ENCODE assay signal across 8 mouse cellular contexts in genomic region chr3:37419458-37419991, GRCm38 (mm10). TPM values are rescaled to one million over a fixed set of nuclear protein-coding genes. Genes with fewer than 3 reads are reported as not detected.
DNase-seq lines count a peak whose midpoint lies in the region; ATAC-seq lines count a peak whose summit lies in the region.

Gene Spata5 (plus strand): TSS chr3:37419896.

- peak within 1 kb of the TSS; percentile 90 for H3K4me3 ChIP-seq in lung, embryonic 16.5 days (ENCODE audit: low read length)

- H3K4me1 ChIP-seq in lung, embryonic 16.5 days (replicated peaks; ENCODE audit: control insufficient read depth, insufficient read depth, low read length): peaks cover 15% of the 10 kb centered on the region

- peak; percentile 78 to 84 for ATAC-seq in hematopoietic stem cell, adult 5-6 weeks (replicated peaks in 1 of 2; ENCODE audit: insufficient read depth in 1 of 2, low FRiP score in 2 of 2, low TSS enrichment in 1 of 2, low read depth in 1 of 2, poor library complexity in 2 of 2, severe bottlenecking in 2 of 2)
- peak; percentile 95 for ATAC-seq in lung, embryonic 16.5 days (ENCODE audit: low read depth)

- H3K27ac ChIP-seq in lung, embryonic 16.5 days (ENCODE audit: low read length): peak within 1 kb of the TSS; percentile 93

- peak within 1 kb of the TSS; percentile 88 for H3K9ac ChIP-seq in lung, embryonic 16.5 days (ENCODE audit: low read length)

- H3K4me2 ChIP-seq in lung, embryonic 16.5 days (ENCODE audit: low read depth, low read length): peak within 1 kb of the TSS; percentile 95

- no peaks in the 10 kb centered on the region for H3K9me3 ChIP-seq in lung, embryonic 16.5 days (ENCODE audit: control insufficient read depth, low read length)

- 1% methylated on average over 49 of the region's 50 CpGs for WGBS in lung, embryonic 16.5 days

- no peaks in the 10 kb centered on the region for H3K27me3 ChIP-seq in lung, embryonic 16.5 days (ENCODE audit: control insufficient read depth, insufficient read depth, low read depth, low read length)

- peak; percentile 92 for DNase-seq in MEL-GATA-1-ER (ENCODE audit: extremely low read depth, low read depth)
- peak; percentile 96 for DNase-seq in cerebellum, adult 8-10 months
- peak; percentile 100 for DNase-seq in forelimb bud, embryonic 11.5 days (ENCODE audit: low read depth, low spot score)
- peak; percentile 88 for DNase-seq in layer of hippocampus, adult 9-10 months (ENCODE audit: low spot score)
- DNase-seq in ovary, postnatal 10 days (ENCODE audit: low spot score): peak; percentile 70
- DNase-seq in thymus, postnatal 10 days (ENCODE audit: low spot score in 2 of 2): peak; percentile 98

- H3K36me3 ChIP-seq in lung, embryonic 16.5 days (ENCODE audit: control insufficient read depth, insufficient read depth, low read length): no peaks in the 10 kb centered on the region

RNA-seq across cellular contexts. Expression of gene Spata5, which starts in this region (rescaled TPM):
- total RNA-seq in hematopoietic stem cell, adult 5-6 weeks (2017): 114 and 219 TPM in 2 replicates
- 29.8 and 31.3 TPM in 2 replicates for polyA plus RNA-seq in lung, embryonic 16.5 days (2015; fragmentation: Nextera tagmentation; extraction: Ambion mirVana)

Comparison
In these comparisons a context has a peak if more than half of its experiments do, and no peak if none do; other contexts are left out.
1. Peak in every context shown above with its lines: DNase-seq, ATAC-seq, H3K4me3 ChIP-seq and H3K27ac ChIP-seq.